Mouse (Mus musculus) forelimb bud, embryonic 11.5 days (tissue): ENCODE results near the gene Tspan32.
A peak's percentile ranks its signal among the peaks of the same experiment; 100 is the strongest.

Experiments used
- DNase-seq: peaks from one replicate; pipeline ENCODE4 v3.0.0-alpha.2; 2012; ENCODE audit warnings: low read depth, low spot score

The Tspan32 gene

GRCm38 (mm10) chr7:143054612-143054965, 49.7 kb downstream of the Tspan32 start:
- no peak for DNase-seq

- no peak for DNase-seq
Measured at GRCm38 (mm10) chr7:143055001-143055400, 50.2 kb downstream of the Tspan32 start.

GRCm38 (mm10) chr7:143055499-143056186, 50.8 kb downstream of the Tspan32 start:
- DNase-seq = no peak

- no peak for DNase-seq
Measured at GRCm38 (mm10) chr7:143057023-143057422, 52.2 kb downstream of the Tspan32 start.

GRCm38 (mm10) chr7:143057667-143058220, 52.9 kb downstream of the Tspan32 start:
- no peak for DNase-seq

- DNase-seq = no peak
Measured at GRCm38 (mm10) chr7:143058221-143058697, 53.4 kb downstream of the Tspan32 start.

GRCm38 (mm10) chr7:143059202-143059870, 54.5 kb downstream of the Tspan32 start:
- DNase-seq = no peak

- DNase-seq = no peak
Measured at GRCm38 (mm10) chr7:143062704-143063103, 57.9 kb downstream of the Tspan32 start.

GRCm38 (mm10) chr7:143064226-143064625, 59.4 kb downstream of the Tspan32 start:
- DNase-seq = no peak

- no peak for DNase-seq
Measured at GRCm38 (mm10) chr7:143065692-143066091, 60.8 kb downstream of the Tspan32 start.

GRCm38 (mm10) chr7:143067469-143067868, 62.6 kb downstream of the Tspan32 start:
- no peak for DNase-seq

GRCm38 (mm10) chr7:143067897-143068296, 63.1 kb downstream of the Tspan32 start:
- DNase-seq = no peak

- no peak for DNase-seq
Measured at GRCm38 (mm10) chr7:143068316-143068881, 63.6 kb downstream of the Tspan32 start.

- peak; percentile 100 for DNase-seq
Measured at GRCm38 (mm10) chr7:143068882-143069591, 64.2 kb downstream of the Tspan32 start, which contains the start of gene Tssc4. TSS of gene Tssc4 (plus strand) at chr7:143069249.
